Mouse (Mus musculus): ENCODE measurements at regions not wholly inside any gene's neighbourhood (a gene's known extent, or its start where the extent isn't known, plus 50 kb on each side); places are given as distances from the start of the nearest gene placed in this dataset.

DNA sequence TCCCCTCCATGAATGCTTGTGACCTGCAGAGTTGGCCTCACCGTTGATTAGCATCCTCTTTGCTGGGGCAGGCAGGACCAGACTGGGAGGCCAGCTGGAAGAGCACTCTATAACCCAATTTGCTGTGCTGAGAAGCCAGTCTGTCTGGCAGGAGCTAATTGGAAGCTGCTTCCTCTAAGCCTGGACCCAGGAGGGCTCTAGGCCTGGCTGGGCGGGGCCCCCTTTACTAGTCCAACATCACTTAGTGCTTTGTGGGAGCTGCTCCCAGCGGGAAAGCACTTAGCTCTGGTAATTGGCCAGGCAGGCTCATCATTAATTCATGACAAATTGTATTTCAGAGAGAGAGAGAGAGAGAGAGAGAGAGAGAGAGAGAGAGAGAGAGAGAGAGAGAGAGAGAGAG lies 151.7 kb downstream of the Dmrta2 start:
- no peak for TF ChIP-seq MAX (IDR thresholded peaks at IDR 0.05; ENCODE audit: low read depth)
- no peak for TF ChIP-seq MYOD1 (IDR thresholded peaks at IDR 0.05; ENCODE audit: control insufficient read depth in 1 of 3, insufficient read length in 2 of 3, low read depth in 2 of 3)
- TF ChIP-seq MYOG (IDR thresholded peaks at IDR 0.05; ENCODE audit: control insufficient read depth in 1 of 3, insufficient read depth in 1 of 3, insufficient read length in 2 of 3, low read depth in 2 of 3): no peak
- no peak for TF ChIP-seq POLR2A (IDR thresholded peaks at IDR 0.05; ENCODE audit: insufficient read length, low read depth)
- no peak for TF ChIP-seq TCF3 (IDR thresholded peaks at IDR 0.05; ENCODE audit: insufficient read length, low read depth)
- TF ChIP-seq USF1 (IDR thresholded peaks at IDR 0.05; ENCODE audit: low read depth): no peak
- no peak for TF ChIP-seq SRF (IDR thresholded peaks at IDR 0.05; ENCODE audit: control insufficient read depth, insufficient read length, low read depth)
- TF ChIP-seq E2F4 (IDR thresholded peaks at IDR 0.05; ENCODE audit: insufficient read depth): no peak
- no peak for TF ChIP-seq POLR2AphosphoS2 (IDR thresholded peaks at IDR 0.05; ENCODE audit: insufficient read length, low read depth)
- no peak for TF ChIP-seq TCF12 (IDR thresholded peaks at IDR 0.05; ENCODE audit: insufficient read depth, poor library complexity, severe bottlenecking)
- TF ChIP-seq REST (IDR thresholded peaks at IDR 0.05; ENCODE audit: insufficient read depth, insufficient read length): no peak
- no peak for TF ChIP-seq CEBPB (IDR thresholded peaks at IDR 0.05; ENCODE audit: insufficient read depth, poor library complexity, severe bottlenecking)
- no peaks in the 10 kb centered on the region for H3K27me3 ChIP-seq (ENCODE audit: control insufficient read depth, insufficient read depth, insufficient read length)
- no peak overlapping the region for H3ac ChIP-seq (ENCODE audit: control insufficient read depth, insufficient read length)
- H3K79me2 ChIP-seq (ENCODE audit: control insufficient read depth, insufficient read depth): no peaks in the 10 kb centered on the region
- H3K36me3 ChIP-seq (ENCODE audit: control insufficient read depth, insufficient read depth): no peaks in the 10 kb centered on the region
- no peak overlapping the region for H3K4me3 ChIP-seq
- H3K4me2 ChIP-seq (ENCODE audit: low read depth): no peak overlapping the region

DNA sequence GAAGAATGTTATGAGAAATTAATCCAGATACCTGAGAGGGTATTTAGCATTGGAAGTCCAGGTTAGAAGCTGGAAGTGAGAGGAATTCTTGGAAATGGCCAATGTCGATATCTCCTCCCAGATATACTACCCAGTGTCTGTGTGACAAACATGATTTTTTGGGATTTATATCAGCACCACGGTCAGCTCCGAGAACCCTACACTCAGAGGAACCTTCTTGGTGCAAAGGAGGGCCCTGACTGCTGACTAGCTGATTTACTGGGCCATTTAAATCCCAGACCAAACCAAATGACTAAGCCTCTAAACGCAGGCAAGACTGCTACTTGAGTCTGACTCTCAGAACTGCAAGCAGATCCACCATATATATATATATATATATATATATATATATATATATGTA lies 154.2 kb downstream of the Dmrta2 start:
- no peak overlapping the region for H3K4me2 ChIP-seq (ENCODE audit: low read depth)
- peak; percentile 19 for TF ChIP-seq REST (IDR thresholded peaks at IDR 0.05; ENCODE audit: insufficient read depth, insufficient read length)
- TF ChIP-seq POLR2AphosphoS2 (IDR thresholded peaks at IDR 0.05; ENCODE audit: insufficient read length, low read depth): no peak
- TF ChIP-seq USF1 (IDR thresholded peaks at IDR 0.05; ENCODE audit: low read depth): no peak
- TF ChIP-seq MYOG (IDR thresholded peaks at IDR 0.05; ENCODE audit: control insufficient read depth in 1 of 3, insufficient read depth in 1 of 3, insufficient read length in 2 of 3, low read depth in 2 of 3): no peak
- no peak overlapping the region for H3ac ChIP-seq (ENCODE audit: control insufficient read depth, insufficient read length)

DNA sequence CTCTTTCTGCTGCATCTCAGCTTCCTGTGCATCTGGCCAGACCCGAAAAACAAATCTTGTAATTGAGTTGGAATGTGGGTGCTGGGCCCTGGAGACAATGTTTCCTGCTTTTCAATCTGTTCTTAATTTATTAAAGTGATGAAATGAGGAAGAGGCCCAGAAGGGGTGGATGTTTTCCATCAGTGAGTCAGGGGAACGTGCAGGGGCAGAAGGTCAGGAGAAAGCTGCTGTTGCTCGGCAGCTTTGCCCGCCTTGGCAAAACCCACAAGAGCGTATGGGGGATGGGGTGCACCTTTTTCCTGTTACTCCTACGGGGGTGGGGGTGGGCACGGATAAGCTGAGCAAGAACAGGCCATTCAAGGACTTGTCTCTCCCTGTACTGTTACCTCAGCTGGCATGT lies 156.2 kb downstream of the Dmrta2 start:
- Histone ChIP-seq H3K4me2 (ENCODE audit: low read depth) (no peak overlapping the region), H3K79me2 (ENCODE audit: control insufficient read depth, insufficient read depth) (no peaks in the 10 kb centered on the region), H3K27me3 (ENCODE audit: control insufficient read depth, insufficient read depth, insufficient read length) (no peaks in the 10 kb centered on the region), H3K36me3 (ENCODE audit: control insufficient read depth, insufficient read depth) (no peaks in the 10 kb centered on the region), H3K4me3 (no peak overlapping the region), H3ac (ENCODE audit: control insufficient read depth, insufficient read length) (no peak overlapping the region)
- no peak for TF ChIP-seq REST (IDR thresholded peaks at IDR 0.05; ENCODE audit: insufficient read depth, insufficient read length)
- TF ChIP-seq MYOD1 (IDR thresholded peaks at IDR 0.05; ENCODE audit: control insufficient read depth in 1 of 3, insufficient read length in 2 of 3, low read depth in 2 of 3): no peak
- TF ChIP-seq POLR2AphosphoS2 (IDR thresholded peaks at IDR 0.05; ENCODE audit: insufficient read length, low read depth): no peak
- no peak for TF ChIP-seq SRF (IDR thresholded peaks at IDR 0.05; ENCODE audit: control insufficient read depth, insufficient read length, low read depth)
- TF ChIP-seq TCF12 (IDR thresholded peaks at IDR 0.05; ENCODE audit: insufficient read depth, poor library complexity, severe bottlenecking): no peak

More for the DNA sequence above, 154.2 kb downstream of the Dmrta2 start:
- no peaks in the 10 kb centered on the region for H3K27me3 ChIP-seq (ENCODE audit: control insufficient read depth, insufficient read depth, insufficient read length)
- no peaks in the 10 kb centered on the region for H3K36me3 ChIP-seq (ENCODE audit: control insufficient read depth, insufficient read depth)
- no peaks in the 10 kb centered on the region for H3K79me2 ChIP-seq (ENCODE audit: control insufficient read depth, insufficient read depth)
- no peak overlapping the region for H3K4me3 ChIP-seq

- Histone ChIP-seq H3K27me3 (ENCODE audit: control insufficient read depth, insufficient read depth, insufficient read length) (no peaks in the 10 kb centered on the region), H3K4me3 (no peak overlapping the region), H3K36me3 (ENCODE audit: control insufficient read depth, insufficient read depth) (no peaks in the 10 kb centered on the region), H3K4me2 (ENCODE audit: low read depth) (no peak overlapping the region), H3K79me2 (ENCODE audit: control insufficient read depth, insufficient read depth) (no peaks in the 10 kb centered on the region), H3ac (ENCODE audit: control insufficient read depth, insufficient read length) (no peak overlapping the region)
- TF ChIP-seq USF1 (IDR thresholded peaks at IDR 0.05; ENCODE audit: low read depth) (no peak), SRF (IDR thresholded peaks at IDR 0.05; ENCODE audit: control insufficient read depth, insufficient read length, low read depth) (no peak), TCF12 (IDR thresholded peaks at IDR 0.05; ENCODE audit: insufficient read depth, poor library complexity, severe bottlenecking) (no peak), POLR2AphosphoS2 (IDR thresholded peaks at IDR 0.05; ENCODE audit: insufficient read length, low read depth) (no peak), CEBPB (IDR thresholded peaks at IDR 0.05; ENCODE audit: insufficient read depth, poor library complexity, severe bottlenecking) (no peak), MAX (IDR thresholded peaks at IDR 0.05; ENCODE audit: low read depth) (no peak), MYOG (IDR thresholded peaks at IDR 0.05; ENCODE audit: control insufficient read depth in 1 of 3, insufficient read depth in 1 of 3, insufficient read length in 2 of 3, low read depth in 2 of 3) (no peak), TCF3 (IDR thresholded peaks at IDR 0.05; ENCODE audit: insufficient read length, low read depth) (no peak), E2F4 (IDR thresholded peaks at IDR 0.05; ENCODE audit: insufficient read depth) (no peak)
Observed at GRCm38 (mm10) chr4:110145229-110145628, 167.4 kb downstream of the Dmrta2 start.

DNA sequence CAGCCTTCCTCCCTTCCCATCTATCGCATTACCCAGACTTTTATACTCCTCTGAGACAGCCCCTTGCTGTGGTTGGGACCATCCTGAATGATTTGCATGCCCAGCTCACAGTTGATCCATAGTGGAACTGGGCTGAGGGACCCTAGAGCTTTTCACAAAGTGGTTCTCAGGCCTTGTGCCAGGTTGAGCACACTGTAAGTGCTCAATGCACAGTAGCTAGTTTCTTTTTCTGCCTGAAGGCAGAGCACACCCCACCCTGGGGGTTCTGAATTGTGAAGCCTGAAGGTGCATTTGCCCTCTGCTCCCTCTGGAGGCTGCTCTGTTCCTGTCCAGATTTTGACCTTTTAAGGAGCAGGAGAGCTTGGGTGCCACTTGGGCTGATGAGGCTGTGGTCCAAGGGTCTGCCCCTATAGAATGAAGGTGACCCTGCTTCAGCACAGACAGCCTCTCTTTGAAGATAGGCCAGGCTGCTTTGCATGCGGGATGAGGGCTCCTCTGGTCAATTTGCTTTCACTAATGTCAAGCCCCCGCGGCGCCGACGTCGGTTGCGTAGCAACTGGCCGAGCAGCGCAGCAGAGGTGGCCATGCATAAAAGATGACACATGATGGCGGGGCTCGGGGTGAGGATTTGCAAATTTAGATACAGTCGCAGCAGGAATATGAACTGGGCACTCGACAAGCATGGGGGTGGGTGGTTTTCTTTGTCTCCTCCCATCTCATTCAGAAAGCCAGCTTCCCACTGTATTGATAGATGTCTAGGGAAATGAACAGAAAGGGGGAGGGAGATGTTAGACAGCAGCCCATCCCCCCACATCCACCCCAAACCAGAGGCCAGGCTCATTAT lies 174.5 kb downstream of the Dmrta2 start:
- no peak overlapping the region for H3K4me2 ChIP-seq (ENCODE audit: low read depth)
- TF ChIP-seq CEBPB (IDR thresholded peaks at IDR 0.05; ENCODE audit: insufficient read depth, poor library complexity, severe bottlenecking) (no peak), POLR2A (IDR thresholded peaks at IDR 0.05; ENCODE audit: insufficient read length, low read depth) (no peak), POLR2AphosphoS2 (IDR thresholded peaks at IDR 0.05; ENCODE audit: insufficient read length, low read depth) (no peak)

More for the DNA sequence above, 174.5 kb downstream of the Dmrta2 start:
- H3K79me2 ChIP-seq (ENCODE audit: control insufficient read depth, insufficient read depth): no peaks in the 10 kb centered on the region
- H3K27me3 ChIP-seq (ENCODE audit: control insufficient read depth, insufficient read depth, insufficient read length): no peaks in the 10 kb centered on the region
- H3ac ChIP-seq (ENCODE audit: control insufficient read depth, insufficient read length): no peak overlapping the region
- no peaks in the 10 kb centered on the region for H3K36me3 ChIP-seq (ENCODE audit: control insufficient read depth, insufficient read depth)
- H3K4me3 ChIP-seq: no peak overlapping the region
